Mouse (Mus musculus): ENCODE results near the gene Tcp11l2.

The Tcp11l2 gene

DNA sequence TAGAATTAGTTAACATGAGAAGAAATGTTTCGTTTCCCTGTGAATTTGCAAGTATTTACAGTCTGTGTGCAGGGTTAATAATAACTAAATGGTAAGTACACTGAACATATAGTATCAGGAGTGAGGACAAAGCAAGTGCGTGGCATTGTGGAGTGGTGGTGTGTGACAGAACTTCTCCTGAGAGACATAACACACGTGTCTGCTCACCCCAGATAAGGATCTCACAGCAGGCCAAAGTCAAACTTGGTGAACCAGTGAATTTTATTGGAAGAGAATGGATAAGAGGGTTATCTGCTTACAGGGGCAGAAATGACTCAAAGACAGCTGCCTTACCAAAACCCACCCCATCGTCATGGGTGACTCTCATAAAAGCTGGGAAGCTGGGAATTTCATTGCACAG, 72.5 kb downstream of the Tcp11l2 start:
- in situ Hi-C loops (cut with MboI; ENCODE audit: low sequenced_read_pairs): no loop called here

DNA sequence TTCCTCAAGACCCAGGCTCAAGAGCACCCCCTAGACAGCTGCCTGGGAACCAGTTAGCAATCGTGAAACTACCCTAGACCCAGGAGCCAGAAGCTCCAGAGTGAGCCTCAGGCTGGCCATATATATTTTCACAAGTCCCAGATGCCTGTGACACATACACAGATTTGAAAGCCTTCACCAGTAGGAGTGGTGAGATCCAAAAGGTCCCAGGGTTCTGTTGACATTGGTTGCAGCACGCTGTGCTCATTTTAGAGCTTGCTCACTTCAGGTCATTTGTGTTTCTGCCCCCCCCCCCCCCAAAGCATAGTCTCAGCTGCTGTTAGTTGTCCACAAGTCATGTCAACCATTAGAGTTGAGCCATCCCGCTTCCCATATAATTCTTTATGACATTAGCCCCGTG, 77.6 kb downstream of the Tcp11l2 start:
- in situ Hi-C loops (cut with MboI; ENCODE audit: low sequenced_read_pairs): no loop called here

DNA sequence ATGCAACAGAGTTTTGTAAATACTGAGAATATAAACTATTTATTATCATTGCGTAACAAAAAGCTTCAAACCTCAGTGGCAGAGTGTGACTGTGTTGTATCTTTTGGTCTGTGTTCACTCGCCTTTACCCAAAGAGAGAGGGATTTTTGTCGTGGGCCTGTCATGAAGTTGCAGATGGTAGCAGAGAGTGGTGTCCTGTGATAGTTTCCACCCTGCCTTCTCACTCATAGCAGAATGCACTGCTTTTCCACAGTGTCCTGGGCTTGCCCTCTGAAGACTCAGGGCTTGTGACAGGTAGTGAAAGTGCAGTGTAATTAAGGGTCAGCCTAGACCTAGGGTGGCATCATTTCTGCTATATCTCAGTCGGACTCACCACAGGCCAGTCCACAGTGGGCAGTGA, 78.3 kb downstream of the Tcp11l2 start:
- in situ Hi-C loops (cut with MboI; ENCODE audit: low sequenced_read_pairs): no loop called here

DNA sequence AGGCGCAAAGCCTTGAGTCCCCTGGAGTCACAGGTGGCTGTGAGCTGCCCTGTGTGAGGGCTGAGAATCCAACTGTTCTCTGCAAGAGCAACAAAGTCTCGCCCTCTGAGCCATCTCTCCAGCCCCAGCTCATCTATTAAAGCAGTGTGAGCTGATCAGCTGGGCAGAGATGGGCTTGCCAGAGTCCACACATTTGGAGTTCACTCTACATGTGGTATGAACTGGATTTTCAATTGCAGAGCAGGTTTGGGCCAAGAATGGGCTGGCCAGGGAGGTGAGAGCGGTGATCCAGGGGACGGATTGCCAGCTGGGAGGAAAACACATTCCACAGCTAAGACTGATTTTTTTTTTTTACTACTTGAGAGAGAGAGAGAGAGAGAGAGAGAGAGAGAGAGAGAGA, 80.2 kb downstream of the Tcp11l2 start:
- in situ Hi-C loops (cut with MboI; ENCODE audit: low sequenced_read_pairs): no loop called here

DNA sequence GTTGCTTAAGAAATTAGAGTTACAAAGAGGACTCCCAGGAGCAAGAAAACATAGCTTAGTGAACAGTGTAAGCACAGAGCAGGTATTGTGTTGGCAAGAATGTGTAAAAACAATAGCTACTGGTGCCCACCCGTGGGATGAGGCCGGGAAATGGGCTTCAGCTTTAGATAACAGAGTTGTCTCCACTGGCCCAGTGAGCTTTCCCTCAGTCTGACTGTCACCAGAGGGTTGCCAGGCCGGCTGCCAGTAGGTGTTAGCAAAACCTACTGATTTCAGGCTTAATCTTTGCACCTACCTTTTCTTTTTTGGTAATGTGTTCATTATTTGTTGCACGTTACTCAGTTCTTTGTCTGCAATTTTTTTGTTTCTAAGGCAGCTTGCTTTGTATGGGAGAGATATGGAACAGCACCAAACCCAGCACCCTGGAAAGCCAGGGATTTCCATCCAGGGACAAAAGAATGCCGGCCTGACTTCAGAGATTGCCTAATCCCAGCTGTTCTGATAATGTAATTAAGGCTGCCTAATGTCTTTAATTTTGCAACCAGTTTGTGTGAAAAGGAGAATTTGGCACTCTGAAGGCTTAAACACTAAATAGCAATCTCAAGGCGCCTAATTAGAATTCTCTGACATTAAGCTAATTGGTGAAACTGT, 81.1 kb downstream of the Tcp11l2 start:
- in situ Hi-C loops (cut with MboI; ENCODE audit: low sequenced_read_pairs): no loop called here

DNA sequence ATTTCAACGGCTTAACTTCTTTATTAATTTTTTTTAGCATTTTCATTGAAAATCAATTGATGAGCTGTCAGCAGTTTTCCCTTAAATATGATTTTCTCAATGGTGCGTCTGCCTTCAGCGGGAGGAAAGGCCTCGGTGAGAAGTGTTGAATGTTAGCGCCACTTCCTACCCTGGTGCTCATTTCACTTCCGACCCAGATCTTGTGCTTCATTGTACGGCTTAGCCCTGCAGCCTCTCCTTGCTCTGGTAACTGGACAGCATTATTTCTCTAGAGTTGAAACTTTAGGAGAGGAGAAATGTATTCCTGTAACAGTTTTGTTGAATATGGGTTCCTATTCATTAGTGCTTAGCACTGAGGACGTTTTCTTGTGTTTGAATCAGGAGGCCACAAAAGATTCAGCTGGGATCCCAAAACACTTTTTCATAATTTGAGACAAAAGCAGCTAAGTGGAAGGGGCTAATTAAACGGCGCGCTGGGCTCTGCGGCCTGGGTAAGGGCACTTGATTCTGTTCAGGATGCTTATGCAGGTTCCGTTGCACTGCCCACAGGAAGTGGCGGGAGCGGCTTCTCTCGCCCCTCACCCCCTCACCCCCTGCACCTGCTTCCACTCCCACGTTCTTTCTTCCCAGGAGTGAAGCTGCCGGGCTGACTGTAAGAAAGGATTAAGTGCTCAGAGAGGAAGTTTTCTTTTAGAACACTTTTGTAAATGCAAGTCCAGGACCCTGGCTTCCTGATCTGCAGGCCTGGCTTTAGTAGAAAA, 81.8 kb downstream of the Tcp11l2 start:
- in situ Hi-C loops (cut with MboI; ENCODE audit: low sequenced_read_pairs): no loop called here

DNA sequence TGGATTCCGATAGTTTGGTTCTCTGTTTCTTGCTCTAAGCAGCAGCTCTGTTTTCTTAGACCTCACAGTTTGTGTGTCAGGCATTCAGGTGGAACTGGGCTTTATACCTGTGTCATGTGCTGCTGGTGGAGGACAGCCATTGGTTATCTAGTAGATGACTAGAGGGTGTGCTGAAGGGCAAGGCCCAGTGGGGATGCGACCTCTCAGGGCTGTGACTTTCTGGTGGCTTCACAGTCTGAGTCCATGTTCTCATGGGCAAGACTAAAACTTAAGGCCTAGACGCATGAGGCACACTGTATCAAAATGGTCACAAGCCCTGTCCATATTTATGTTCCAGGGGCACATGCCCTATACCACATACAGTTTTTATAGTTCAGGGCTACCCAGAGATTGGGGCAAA, 82.9 kb downstream of the Tcp11l2 start:
- in situ Hi-C loops (cut with MboI; ENCODE audit: low sequenced_read_pairs): no loop called here

DNA sequence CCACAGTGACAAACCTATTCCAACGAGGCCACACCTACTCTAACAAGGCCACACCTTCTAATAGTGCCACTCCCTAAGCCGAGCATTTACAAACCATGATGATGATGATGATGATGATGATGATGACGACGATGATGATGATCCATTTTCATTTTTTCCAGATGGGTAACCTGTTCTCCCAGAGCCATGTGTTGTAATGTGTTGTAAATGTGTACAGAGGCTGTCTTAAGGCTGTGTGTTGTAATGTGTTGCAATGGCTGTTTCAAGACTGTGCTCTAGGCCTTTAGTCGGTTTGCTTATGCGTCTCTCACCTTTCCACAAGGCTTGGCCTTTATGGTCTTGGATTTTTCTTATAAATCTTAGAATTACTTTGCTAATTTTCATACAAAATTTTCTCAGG, 85.7 kb downstream of the Tcp11l2 start:
- in situ Hi-C loops (cut with MboI; ENCODE audit: low sequenced_read_pairs): no loop called here
